Mouse (Mus musculus): ENCODE measurements at regions not wholly inside any gene's neighbourhood (a gene's known extent, or its start where the extent isn't known, plus 50 kb on each side); places are given as distances from the start of the nearest gene placed in this dataset.

DNA sequence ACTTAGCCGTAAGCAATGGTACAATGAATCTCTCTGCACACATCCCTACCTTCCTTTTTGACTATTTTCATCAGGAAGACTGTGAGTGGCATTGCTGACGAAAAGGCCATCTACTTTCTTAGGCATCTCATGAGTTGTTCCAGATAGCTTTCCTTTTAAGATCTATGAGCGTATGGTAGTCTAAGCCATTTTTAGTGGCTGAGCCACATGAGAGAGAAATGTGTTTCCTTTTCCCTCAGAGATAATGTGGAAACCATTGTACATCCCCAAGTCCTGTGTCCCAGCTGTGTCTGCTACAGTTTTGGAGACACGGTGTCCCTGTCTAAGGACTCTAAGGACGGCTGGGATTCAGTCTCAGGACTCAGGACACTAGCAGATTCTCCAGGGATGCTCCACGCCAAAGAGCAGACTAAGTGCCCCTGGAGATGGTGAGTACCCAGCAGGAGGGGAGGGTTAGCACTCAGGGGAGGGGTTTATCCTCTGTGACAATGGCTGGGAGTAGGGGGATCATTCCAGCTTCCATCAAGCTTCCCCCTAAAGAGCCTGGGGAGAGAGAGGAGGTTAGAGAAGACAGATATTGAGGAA, 199.0 kb downstream of the Cdca7 start:
- TF ChIP-seq CTCF (IDR thresholded peaks at IDR 0.05; ENCODE audit: control insufficient read depth, insufficient read depth, insufficient replicate concordance, low read depth, low read length), result no peak
- TF ChIP-seq POLR2A (IDR thresholded peaks at IDR 0.05; ENCODE audit: control insufficient read depth, low read depth, low read length), result no peak
- Histone ChIP-seq H3K4me1 (ENCODE audit: control insufficient read depth, insufficient read depth, low read length) (no peaks in the 10 kb centered on the region), H3K27me3 (ENCODE audit: control insufficient read depth, insufficient read depth, low read length) (no peaks in the 10 kb centered on the region), H3K4me3 (ENCODE audit: control insufficient read depth, low read depth, low read length) (no peak overlapping the region), H3K36me3 (ENCODE audit: control insufficient read depth, insufficient read depth, low read length) (no peaks in the 10 kb centered on the region), H3K27ac (ENCODE audit: control insufficient read depth, insufficient read depth, low read depth, low read length) (no peak overlapping the region)

DNA sequence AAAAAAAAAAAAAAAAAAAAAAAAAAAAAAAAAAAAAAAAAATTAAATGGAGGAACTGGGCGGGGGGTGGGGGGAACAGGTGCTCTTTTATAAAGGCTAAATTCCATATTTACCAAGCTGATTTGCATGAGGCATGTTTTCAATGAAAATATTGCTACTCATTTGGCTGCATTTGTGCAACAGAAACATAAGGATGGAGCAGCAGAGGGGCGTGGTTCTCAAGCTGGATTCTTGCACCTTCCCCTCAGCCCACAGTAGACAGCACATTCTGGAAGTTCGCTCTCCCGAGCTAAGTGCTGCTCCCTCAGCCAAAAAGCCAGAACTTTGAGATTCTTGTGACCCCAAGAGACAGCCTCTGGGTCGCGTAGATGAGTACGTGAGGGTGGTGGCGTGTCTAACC, 201.8 kb downstream of the Cdca7 start:
- H3K36me3 ChIP-seq (ENCODE audit: control insufficient read depth, insufficient read depth, low read length), result no peaks in the 10 kb centered on the region
- no peaks in the 10 kb centered on the region for H3K4me1 ChIP-seq (ENCODE audit: control insufficient read depth, insufficient read depth, low read length)
- H3K27me3 ChIP-seq (ENCODE audit: control insufficient read depth, insufficient read depth, low read length), result no peaks in the 10 kb centered on the region
- TF ChIP-seq CTCF (IDR thresholded peaks at IDR 0.05; ENCODE audit: control insufficient read depth, insufficient read depth, insufficient replicate concordance, low read depth, low read length) (no peak), POLR2A (IDR thresholded peaks at IDR 0.05; ENCODE audit: control insufficient read depth, low read depth, low read length) (no peak)
- no peak overlapping the region for H3K27ac ChIP-seq (ENCODE audit: control insufficient read depth, insufficient read depth, low read depth, low read length)
- no peak overlapping the region for H3K4me3 ChIP-seq (ENCODE audit: control insufficient read depth, low read depth, low read length)

DNA sequence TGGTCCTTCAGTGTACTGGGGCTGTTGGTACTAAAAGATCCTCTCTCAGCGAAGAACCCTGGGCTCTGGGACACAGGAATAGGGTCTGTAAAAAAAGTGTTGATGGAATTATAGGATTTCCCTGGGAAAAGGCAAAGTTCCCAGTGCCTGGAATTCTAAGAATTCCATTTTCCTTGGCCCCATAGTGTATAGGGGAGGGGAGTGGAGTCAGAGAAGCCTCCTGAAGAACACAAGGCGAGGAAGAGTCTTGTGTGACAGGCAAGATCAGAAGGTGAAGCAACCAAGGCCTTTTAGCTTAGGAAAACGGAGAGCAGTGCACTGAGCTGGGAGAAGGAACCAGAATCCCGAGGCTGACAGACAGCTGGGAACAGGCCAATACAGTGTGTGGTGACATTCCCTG, 212.1 kb downstream of the Cdca7 start:
- no peak for TF ChIP-seq CTCF (IDR thresholded peaks at IDR 0.05; ENCODE audit: control insufficient read depth, insufficient read depth, insufficient replicate concordance, low read depth, low read length)
- H3K4me1 ChIP-seq (ENCODE audit: control insufficient read depth, insufficient read depth, low read length), result no peaks in the 10 kb centered on the region
- no peaks in the 10 kb centered on the region for H3K36me3 ChIP-seq (ENCODE audit: control insufficient read depth, insufficient read depth, low read length)
- H3K27ac ChIP-seq (ENCODE audit: control insufficient read depth, insufficient read depth, low read depth, low read length), result no peak overlapping the region
- no peaks in the 10 kb centered on the region for H3K27me3 ChIP-seq (ENCODE audit: control insufficient read depth, insufficient read depth, low read length)
- no peak overlapping the region for H3K4me3 ChIP-seq (ENCODE audit: control insufficient read depth, low read depth, low read length)

DNA sequence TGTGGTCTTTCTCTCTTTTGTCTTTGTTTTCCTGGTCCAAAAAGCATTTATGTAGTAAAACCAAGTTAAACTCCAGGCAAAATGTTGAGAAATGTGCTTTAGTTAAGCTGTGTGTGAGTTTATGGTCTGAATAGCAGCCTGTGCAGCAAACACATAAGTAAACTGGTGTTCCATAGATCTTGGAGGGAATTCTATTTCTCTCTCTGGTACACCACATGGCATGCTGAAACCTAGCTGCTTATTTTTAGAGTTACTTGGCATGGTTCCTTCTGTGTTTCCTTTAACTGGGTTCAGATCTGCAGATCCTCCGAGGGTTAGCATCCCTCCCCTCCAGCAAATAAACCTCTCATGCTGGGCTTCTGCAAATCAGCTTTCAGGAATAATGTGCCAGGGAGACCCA, 225.1 kb downstream of the Cdca7 start:
- Histone ChIP-seq H3K27me3 (ENCODE audit: control insufficient read depth, insufficient read depth, low read length) (no peaks in the 10 kb centered on the region), H3K27ac (ENCODE audit: control insufficient read depth, insufficient read depth, low read depth, low read length) (no peak overlapping the region), H3K4me3 (ENCODE audit: control insufficient read depth, low read depth, low read length) (no peak overlapping the region), H3K4me1 (ENCODE audit: control insufficient read depth, insufficient read depth, low read length) (peaks cover 3% of the 10 kb centered on the region), H3K36me3 (ENCODE audit: control insufficient read depth, insufficient read depth, low read length) (no peaks in the 10 kb centered on the region)
- no peak for TF ChIP-seq POLR2A (IDR thresholded peaks at IDR 0.05; ENCODE audit: control insufficient read depth, low read depth, low read length)
- TF ChIP-seq CTCF (IDR thresholded peaks at IDR 0.05; ENCODE audit: control insufficient read depth, insufficient read depth, insufficient replicate concordance, low read depth, low read length), result no peak

DNA sequence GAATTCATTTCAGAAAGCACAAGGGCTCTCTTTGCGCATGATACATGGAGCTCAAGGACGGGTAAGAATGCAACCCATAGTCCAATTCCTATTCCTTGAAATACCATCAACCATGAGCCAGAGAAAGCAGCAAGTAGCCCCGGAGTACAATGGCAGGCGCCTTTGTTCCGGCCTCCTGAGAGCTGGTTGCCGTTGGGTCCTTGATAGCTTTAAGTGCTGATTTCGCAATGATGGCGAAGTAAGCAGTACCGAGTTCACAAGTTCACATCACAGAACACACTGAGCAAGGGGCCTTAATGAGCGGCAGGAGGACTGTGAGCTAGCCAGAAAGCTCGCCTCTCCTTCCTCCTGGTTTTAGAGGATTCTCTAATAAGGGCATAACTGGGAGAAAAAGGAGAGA, 227.3 kb downstream of the Cdca7 start:
- TF ChIP-seq CTCF (IDR thresholded peaks at IDR 0.05; ENCODE audit: control insufficient read depth, insufficient read depth, insufficient replicate concordance, low read depth, low read length), result no peak
- no peak for TF ChIP-seq POLR2A (IDR thresholded peaks at IDR 0.05; ENCODE audit: control insufficient read depth, low read depth, low read length)
- no peaks in the 10 kb centered on the region for H3K36me3 ChIP-seq (ENCODE audit: control insufficient read depth, insufficient read depth, low read length)
- H3K27me3 ChIP-seq (ENCODE audit: control insufficient read depth, insufficient read depth, low read length), result no peaks in the 10 kb centered on the region
- H3K27ac ChIP-seq (ENCODE audit: control insufficient read depth, insufficient read depth, low read depth, low read length), result no peak overlapping the region
- no peak overlapping the region for H3K4me3 ChIP-seq (ENCODE audit: control insufficient read depth, low read depth, low read length)
- peaks cover 3% of the 10 kb centered on the region for H3K4me1 ChIP-seq (ENCODE audit: control insufficient read depth, insufficient read depth, low read length)

DNA sequence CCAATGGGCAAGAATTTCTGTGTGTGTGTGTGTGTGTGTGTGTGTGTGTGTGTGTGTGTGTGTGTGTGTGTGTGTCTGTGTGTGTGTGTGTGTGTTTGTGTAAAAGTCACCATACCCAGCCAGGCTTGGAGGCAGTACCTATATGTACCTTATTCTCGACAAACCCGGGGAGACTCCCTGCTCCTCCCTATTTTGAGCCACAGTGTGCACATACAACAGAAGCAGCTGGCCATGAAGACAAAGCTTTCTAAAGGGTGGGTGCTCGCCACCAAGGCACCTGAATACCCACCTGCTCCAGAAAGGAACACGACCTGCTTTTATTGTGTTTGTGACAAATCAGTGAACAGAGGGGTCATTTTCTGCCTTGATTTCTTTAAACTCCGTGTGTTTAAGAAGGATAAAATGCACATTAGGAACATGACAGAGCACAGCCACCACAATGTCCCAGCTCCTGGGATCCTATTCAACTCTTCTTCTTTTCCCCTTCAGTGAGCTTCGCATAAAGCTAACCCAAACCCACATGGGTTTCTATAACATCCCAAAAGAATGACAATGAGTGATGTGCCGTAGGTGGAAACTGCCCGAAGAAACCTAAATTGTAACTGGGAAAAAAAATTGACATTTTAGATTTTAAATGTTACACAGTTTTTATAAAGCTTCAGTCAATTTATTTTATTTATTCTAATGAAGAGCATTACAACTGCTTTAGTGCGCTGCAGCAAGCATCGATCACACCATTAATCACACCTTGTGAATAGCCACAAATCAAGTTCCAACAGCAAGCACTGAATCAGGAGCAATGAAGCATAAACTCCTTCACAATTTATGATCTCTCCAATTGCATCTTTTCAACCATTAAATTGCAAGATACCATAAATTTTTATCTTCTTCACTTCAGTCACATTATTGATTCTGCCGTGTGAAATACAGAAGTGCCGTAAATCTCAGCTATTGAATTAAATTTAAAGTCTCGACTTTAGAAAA, 232.0 kb downstream of the Cdca7 start:
- no peak overlapping the region for H3K4me3 ChIP-seq (ENCODE audit: control insufficient read depth, low read depth, low read length)
- H3K27ac ChIP-seq (ENCODE audit: control insufficient read depth, insufficient read depth, low read depth, low read length), result no peak overlapping the region
- no peaks in the 10 kb centered on the region for H3K36me3 ChIP-seq (ENCODE audit: control insufficient read depth, insufficient read depth, low read length)
- no peak for TF ChIP-seq POLR2A (IDR thresholded peaks at IDR 0.05; ENCODE audit: control insufficient read depth, low read depth, low read length)
- TF ChIP-seq CTCF (IDR thresholded peaks at IDR 0.05; ENCODE audit: control insufficient read depth, insufficient read depth, insufficient replicate concordance, low read depth, low read length), result no peak
- no peaks in the 10 kb centered on the region for H3K27me3 ChIP-seq (ENCODE audit: control insufficient read depth, insufficient read depth, low read length)
- H3K4me1 ChIP-seq (ENCODE audit: control insufficient read depth, insufficient read depth, low read length), result peaks cover 3% of the 10 kb centered on the region

DNA sequence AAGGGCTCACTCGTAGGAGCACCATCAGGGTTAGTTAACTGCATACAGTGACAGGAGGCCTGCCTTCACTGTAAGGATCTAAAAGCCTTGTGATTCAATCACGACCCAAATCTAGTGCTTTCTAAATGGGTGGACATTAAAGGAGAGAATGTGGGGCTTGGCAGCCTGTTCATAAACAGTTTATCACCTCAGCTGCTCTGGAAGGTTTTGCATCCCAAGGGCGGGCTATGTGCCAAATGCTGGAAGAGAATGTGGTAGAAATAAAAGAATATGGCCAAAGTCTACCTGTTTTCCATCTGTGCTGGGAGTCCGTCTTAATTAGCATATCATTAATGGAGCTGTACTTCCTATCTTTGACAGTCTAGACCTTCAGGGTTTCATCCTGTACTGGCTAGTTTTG, 241.0 kb downstream of the Cdca7 start:
- Histone ChIP-seq H3K4me1 (ENCODE audit: control insufficient read depth, insufficient read depth, low read length) (no peaks in the 10 kb centered on the region), H3K36me3 (ENCODE audit: control insufficient read depth, insufficient read depth, low read length) (no peaks in the 10 kb centered on the region), H3K4me3 (ENCODE audit: control insufficient read depth, low read depth, low read length) (no peak overlapping the region), H3K27ac (ENCODE audit: control insufficient read depth, insufficient read depth, low read depth, low read length) (no peak overlapping the region), H3K27me3 (ENCODE audit: control insufficient read depth, insufficient read depth, low read length) (no peaks in the 10 kb centered on the region)
- no peak for TF ChIP-seq POLR2A (IDR thresholded peaks at IDR 0.05; ENCODE audit: control insufficient read depth, low read depth, low read length)

All from testis, adult 2 months (tissue).